In genomic region chr6:40300707-40301106, GRCm38 (mm10) we compare ENCODE assay signal across 15 mouse cellular contexts.
"Had no signal": no experiment of that assay in that cellular context is flagged by ENCODE, and none has a peak within 500 bp of the region (broad histone marks: within the 10 kb centered on the region; RNA-seq: fewer than 3 reads in every experiment).

No protein-coding gene starts in this region.

- H3K9ac ChIP-seq: neural tube, embryonic 15.5 days; stomach, embryonic 15.5 days had no signal

- H3K4me1 ChIP-seq: stomach, embryonic 15.5 days had no signal

- H3K4me2 ChIP-seq: neural tube, embryonic 15.5 days; stomach, embryonic 15.5 days had no signal

- H3K9me3 ChIP-seq: neural tube, embryonic 15.5 days; stomach, embryonic 15.5 days had no signal

- H3K27me3 ChIP-seq: neural tube, embryonic 15.5 days; stomach, embryonic 15.5 days had no signal

- H3K4me3 ChIP-seq: neural tube, embryonic 15.5 days; stomach, embryonic 15.5 days had no signal

- H3K36me3 ChIP-seq: neural tube, embryonic 15.5 days; stomach, embryonic 15.5 days had no signal

- DNase-seq: retina, postnatal 1 day; right cerebral cortex, adult 18-20 months; right cerebral cortex, postnatal 14 days; right cerebral cortex, postnatal 25 days; right cerebral cortex, postnatal 4 days; spleen, adult 18-20 months; thymus, adult 18-20 months; thymus, adult 2 months; thymus, postnatal 14 days; thymus, postnatal 25 days; thymus, postnatal 36 days; thymus, postnatal 4 days had no signal

- H3K27ac ChIP-seq: neural tube, embryonic 15.5 days; stomach, embryonic 15.5 days; stomach, postnatal 0 days had no signal
